ENCODE assay signal across 1 mouse cellular context in genomic region chr4:155098572-155098971, GRCm38 (mm10).
A peak's percentile ranks its signal among the peaks of the same experiment; 100 is the strongest.
TF ChIP-seq lines count a peak whose summit lies in the region.

No protein-coding gene starts in this region.

TF ChIP-seq in myocyte, 11 proteins besides CTCF, POLR2A, EP300 and RAD21 (continued from another document):
- TF ChIP-seq MYOD1 (IDR thresholded peaks at IDR 0.05; ENCODE audit: control insufficient read depth in 1 of 3, insufficient read length in 2 of 3, low read depth in 2 of 3) (peak in 2 of 3 experiments; percentile 14 to 71), E2F4 (IDR thresholded peaks at IDR 0.05; ENCODE audit: insufficient read depth) (no peak), MYOG (IDR thresholded peaks at IDR 0.05; ENCODE audit: control insufficient read depth in 1 of 3, insufficient read depth in 1 of 3, insufficient read length in 2 of 3, low read depth in 2 of 3) (peak in 1 of 3 experiments; percentile 26), TCF12 (IDR thresholded peaks at IDR 0.05; ENCODE audit: insufficient read depth, poor library complexity, severe bottlenecking) (no peak)
